Mouse (Mus musculus): Measurements from ENCODE around the gene Ndufb11.

DNA sequence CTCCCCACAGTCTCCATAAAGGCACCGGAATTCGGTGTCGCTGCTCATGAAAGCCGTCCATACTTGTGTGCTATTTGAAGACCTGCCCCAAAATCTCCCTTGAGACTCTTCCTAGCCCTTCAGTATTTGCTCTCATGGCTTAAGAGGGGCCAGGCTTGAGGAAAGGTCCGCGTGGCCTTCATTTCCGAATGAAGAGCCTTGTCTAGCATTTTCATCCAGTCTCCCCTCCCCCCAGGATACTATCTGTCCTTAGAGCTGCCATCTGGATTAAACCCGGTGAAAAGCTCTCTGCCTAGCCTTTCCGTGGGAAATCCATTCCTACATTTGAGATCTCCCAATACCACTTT lies 46.0 kb upstream of the Ndufb11 start:
- TF ChIP-seq CTCF (IDR thresholded peaks at IDR 0.05) = no peak
- TF ChIP-seq POLR2A (IDR thresholded peaks at IDR 0.05; ENCODE audit: insufficient read depth, low read depth, low read length) = no peak

Data from heart, adult 2 months (tissue).